Mouse (Mus musculus): Measurements from ENCODE around the gene Syngr2. TPM values are rescaled to one million over a fixed set of nuclear protein-coding genes. Genes with fewer than 3 reads are reported as not detected.
A peak's percentile ranks its signal among the peaks of the same experiment; 100 is the strongest.

The Syngr2 gene
- polyA plus RNA-seq, 1 experiment from 2014 or later, result 65.9 TPM

DNA sequence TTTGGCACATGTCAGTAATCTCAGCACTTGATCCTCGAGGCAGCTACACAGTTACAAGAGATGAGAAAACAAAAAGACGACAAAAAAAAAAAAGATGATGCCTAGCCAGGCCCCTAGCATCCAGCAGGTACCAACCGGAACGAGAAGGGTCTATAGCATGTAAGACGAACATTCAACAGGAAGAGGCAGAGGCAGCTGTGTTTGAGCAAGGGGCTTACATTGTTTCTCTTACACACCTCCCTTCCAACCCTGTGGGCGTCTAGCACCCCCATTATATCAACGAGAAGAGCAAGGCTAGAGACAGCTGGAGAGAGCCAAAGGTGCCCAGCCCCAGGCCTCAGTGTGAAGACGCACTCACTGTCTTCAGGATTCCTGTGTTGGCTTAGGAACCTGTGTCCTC lies 17.4 kb downstream of the Syngr2 start:
- no peak for TF ChIP-seq CTCF (IDR thresholded peaks at IDR 0.05; ENCODE audit: low read depth)
- Histone ChIP-seq H3K27ac (ENCODE audit: low read depth) (peak overlapping the region; percentile 89; the same call in 1 of the 2 replicates), H3K4me2 (peak overlapping the region; percentile 82), H3K27me3 (ENCODE audit: insufficient read depth, low read length) (no peaks in the 10 kb centered on the region), H3K36me3 (ENCODE audit: insufficient read depth) (peaks cover 16% of the 10 kb centered on the region), H3K4me3 (ENCODE audit: low read depth, low read length) (no peak overlapping the region; the same call in 1 of the 2 replicates), H3K9me3 (ENCODE audit: low read depth, low read length) (no peaks in the 10 kb centered on the region), H3K9ac (no peak overlapping the region; the same call in 1 of the 2 replicates), H3K4me1 (ENCODE audit: insufficient read depth) (peaks cover 40% of the 10 kb centered on the region)
- 41% methylated on average over 8 of the region's 8 CpGs for WGBS
- DNase-seq (no peak), ATAC-seq (ENCODE audit: insufficient read depth) (no peak)

DNA sequence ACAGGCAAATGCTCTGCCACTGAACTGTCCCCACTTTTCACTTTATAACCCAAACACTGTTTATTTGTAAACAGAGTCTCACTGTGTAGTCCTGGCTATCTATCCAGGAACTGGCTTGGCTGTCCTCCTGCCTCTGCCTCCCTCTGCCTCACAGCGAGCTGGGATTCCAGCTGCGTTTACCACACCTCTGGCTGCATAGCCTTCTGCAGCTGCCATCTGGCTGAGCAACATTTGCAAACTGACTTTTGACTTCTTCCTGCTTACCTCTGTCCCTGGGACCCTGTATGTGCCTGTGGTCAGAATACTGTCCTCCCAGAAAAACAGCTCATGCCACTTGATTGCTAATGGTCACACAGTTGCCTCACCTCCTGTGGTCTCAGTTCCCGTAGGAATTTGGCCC lies 17.9 kb downstream of the Syngr2 start:
- H3K4me2 ChIP-seq, result no peak overlapping the region
- no peaks in the 10 kb centered on the region for H3K9me3 ChIP-seq (ENCODE audit: low read depth, low read length)
- no peaks in the 10 kb centered on the region for H3K27me3 ChIP-seq (ENCODE audit: insufficient read depth, low read length)
- 36% methylated on average over 3 of the region's 3 CpGs for WGBS
- no peak for TF ChIP-seq CTCF (IDR thresholded peaks at IDR 0.05; ENCODE audit: low read depth)
- H3K9ac ChIP-seq, result no peak overlapping the region
- peaks cover 40% of the 10 kb centered on the region for H3K4me1 ChIP-seq (ENCODE audit: insufficient read depth)
- ATAC-seq (ENCODE audit: insufficient read depth) (no peak), DNase-seq (peak; percentile 27)
- no peak overlapping the region for H3K4me3 ChIP-seq (ENCODE audit: low read depth, low read length)
- H3K27ac ChIP-seq (ENCODE audit: low read depth), result no peak overlapping the region
- H3K36me3 ChIP-seq (ENCODE audit: insufficient read depth), result peaks cover 12% of the 10 kb centered on the region

DNA sequence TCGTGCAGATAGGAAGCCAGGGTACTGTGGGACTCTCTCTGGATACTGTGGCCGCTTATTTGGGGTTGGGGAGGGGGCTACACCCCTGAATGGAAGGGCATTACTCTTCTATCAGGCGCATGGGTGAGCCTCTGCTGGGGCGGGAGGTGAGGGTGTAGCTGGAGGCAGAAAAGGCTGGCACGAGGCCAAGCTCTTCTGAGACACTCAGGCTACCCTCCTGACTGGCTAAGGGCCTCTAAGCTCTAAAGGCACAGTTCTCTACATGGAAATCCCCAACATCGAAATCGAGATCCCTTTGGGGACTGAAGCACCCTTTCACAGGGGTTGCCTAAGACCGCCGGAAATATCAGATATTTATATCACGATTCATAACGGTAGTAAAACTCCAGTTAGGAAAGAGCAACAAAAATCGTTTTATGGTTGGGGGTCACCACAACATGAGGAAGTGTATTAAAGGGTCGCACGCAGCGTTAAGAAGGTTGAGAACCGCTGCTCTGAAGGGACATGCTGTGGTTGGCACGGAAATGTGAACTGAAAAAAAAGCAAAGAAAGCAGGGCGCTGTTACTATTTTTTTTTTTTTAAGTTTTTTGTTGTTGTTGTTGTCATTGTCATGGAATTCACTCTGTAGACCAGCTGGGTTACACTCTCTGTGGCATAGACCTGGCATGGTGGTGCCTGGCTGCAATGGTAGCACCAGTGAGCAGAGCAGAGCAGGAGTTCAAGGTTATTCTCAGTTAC lies 18.9 kb downstream of the Syngr2 start:
- 49% methylated on average over 18 of the region's 18 CpGs for WGBS
- no peaks in the 10 kb centered on the region for H3K9me3 ChIP-seq (ENCODE audit: low read depth, low read length)
- TF ChIP-seq CTCF (IDR thresholded peaks at IDR 0.05; ENCODE audit: low read depth), result no peak
- no peak overlapping the region for H3K4me3 ChIP-seq (ENCODE audit: low read depth, low read length)
- peak overlapping the region; percentile 71; the same call in 1 of the 2 replicates for H3K27ac ChIP-seq (ENCODE audit: low read depth)
- peaks cover 2% of the 10 kb centered on the region for H3K36me3 ChIP-seq (ENCODE audit: insufficient read depth)
- H3K4me2 ChIP-seq, result peak overlapping the region; percentile 13; the same call in 1 of the 2 replicates
- DNase-seq (peak; percentile 83), ATAC-seq (ENCODE audit: insufficient read depth) (no peak)
- H3K9ac ChIP-seq, result no peak overlapping the region
- peaks cover 40% of the 10 kb centered on the region for H3K4me1 ChIP-seq (ENCODE audit: insufficient read depth)
- H3K27me3 ChIP-seq (ENCODE audit: insufficient read depth, low read length), result no peaks in the 10 kb centered on the region

DNA sequence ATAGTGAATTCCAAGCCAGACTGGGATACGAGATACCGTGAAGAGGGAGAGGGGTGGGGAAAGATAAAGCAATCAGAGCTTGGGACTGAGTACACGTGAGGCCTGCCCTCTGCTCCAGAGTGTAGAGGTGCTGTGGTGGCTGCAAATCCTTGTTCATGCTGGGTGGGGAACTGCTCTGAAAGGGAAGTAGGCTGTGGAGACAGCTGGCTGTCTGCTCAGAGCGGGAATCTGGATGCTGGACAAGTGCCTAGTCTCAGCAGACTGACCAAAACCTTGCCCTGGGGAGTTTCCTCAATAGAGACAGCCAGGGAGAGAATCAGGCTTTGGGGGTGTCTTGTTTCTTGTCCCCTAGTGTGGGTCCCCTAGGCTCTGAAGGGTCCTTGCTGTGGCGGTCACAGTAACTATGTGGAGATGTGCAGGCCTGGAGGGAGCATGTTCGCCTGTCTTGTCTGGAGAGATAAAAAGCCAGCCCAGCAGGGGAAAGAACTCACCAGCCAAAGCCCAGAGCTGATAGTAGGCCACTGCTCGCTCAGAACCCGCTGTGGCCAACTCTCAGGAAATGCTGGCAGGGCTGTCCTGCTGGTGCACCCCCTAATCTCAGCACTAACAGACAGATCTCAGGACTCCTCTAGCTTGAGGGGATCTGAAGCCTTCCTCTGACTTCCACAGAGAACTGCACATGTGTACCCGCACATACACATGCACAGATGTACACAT lies 19.6 kb downstream of the Syngr2 start:
- no peak overlapping the region for H3K4me3 ChIP-seq (ENCODE audit: low read depth, low read length)
- H3K27ac ChIP-seq (ENCODE audit: low read depth), result peak overlapping the region; percentile 71
- H3K4me1 ChIP-seq (ENCODE audit: insufficient read depth), result peaks cover 39% of the 10 kb centered on the region
- ATAC-seq (ENCODE audit: insufficient read depth), result no peak
- H3K27me3 ChIP-seq (ENCODE audit: insufficient read depth, low read length), result no peaks in the 10 kb centered on the region
- H3K9ac ChIP-seq, result no peak overlapping the region
- TF ChIP-seq CTCF (IDR thresholded peaks at IDR 0.05; ENCODE audit: low read depth), result no peak
- H3K4me2 ChIP-seq, result no peak overlapping the region
- WGBS, result 31% methylated on average over 9 of the region's 9 CpGs
- no peaks in the 10 kb centered on the region for H3K9me3 ChIP-seq (ENCODE audit: low read depth, low read length)
- no peaks in the 10 kb centered on the region for H3K36me3 ChIP-seq (ENCODE audit: insufficient read depth)
- peak; percentile 73 for DNase-seq

DNA sequence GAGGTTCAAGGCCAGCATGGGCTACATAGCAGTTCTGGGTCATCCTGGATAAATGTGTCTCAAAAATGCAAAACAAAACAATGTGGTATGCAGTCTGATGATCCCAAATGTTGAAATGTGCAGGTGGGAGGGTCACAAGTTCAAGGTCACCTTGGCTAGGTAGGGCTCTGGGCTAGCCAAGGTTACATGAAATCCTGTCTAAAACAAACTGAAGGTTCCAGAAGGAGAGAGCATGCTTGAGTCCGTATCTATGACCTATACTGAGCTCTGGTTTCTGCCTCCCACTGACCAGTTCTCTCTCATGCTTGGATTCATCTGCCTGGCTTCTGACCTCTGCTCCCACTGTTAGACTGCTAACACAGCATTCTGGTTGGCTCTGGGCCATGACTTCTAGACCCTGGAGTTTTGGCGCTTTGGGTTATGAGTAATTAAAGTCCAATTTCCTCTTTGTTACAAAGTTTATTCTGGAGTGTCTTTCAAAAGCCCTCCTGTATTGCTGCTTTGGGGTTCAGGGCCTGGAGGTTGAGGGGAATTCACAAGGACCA lies 20.3 kb downstream of the Syngr2 start:
- no peak for TF ChIP-seq CTCF (IDR thresholded peaks at IDR 0.05; ENCODE audit: low read depth)
- Histone ChIP-seq H3K9me3 (ENCODE audit: low read depth, low read length) (no peaks in the 10 kb centered on the region), H3K4me1 (ENCODE audit: insufficient read depth) (peaks cover 36% of the 10 kb centered on the region), H3K9ac (no peak overlapping the region), H3K27me3 (ENCODE audit: insufficient read depth, low read length) (no peaks in the 10 kb centered on the region), H3K36me3 (ENCODE audit: insufficient read depth) (no peaks in the 10 kb centered on the region), H3K4me3 (ENCODE audit: low read depth, low read length) (no peak overlapping the region), H3K4me2 (no peak overlapping the region), H3K27ac (ENCODE audit: low read depth) (peak overlapping the region; percentile 71)
- ATAC-seq (ENCODE audit: insufficient read depth), result no peak
- WGBS, result 49% methylated on average over 2 of the region's 2 CpGs
- DNase-seq, result peak; percentile 76

GRCm38 (mm10) chr11:117830401-117830800 lies 20.9 kb downstream of the Syngr2 start:
- peak; percentile 86 for DNase-seq
- Histone ChIP-seq H3K36me3 (ENCODE audit: insufficient read depth) (no peaks in the 10 kb centered on the region), H3K4me3 (ENCODE audit: low read depth, low read length) (no peak overlapping the region), H3K4me1 (ENCODE audit: insufficient read depth) (peaks cover 36% of the 10 kb centered on the region), H3K27ac (ENCODE audit: low read depth) (peak overlapping the region; percentile 71), H3K9me3 (ENCODE audit: low read depth, low read length) (no peaks in the 10 kb centered on the region), H3K27me3 (ENCODE audit: insufficient read depth, low read length) (no peaks in the 10 kb centered on the region), H3K9ac (no peak overlapping the region), H3K4me2 (no peak overlapping the region)
- no peak for ATAC-seq (ENCODE audit: insufficient read depth)
- TF ChIP-seq CTCF (IDR thresholded peaks at IDR 0.05; ENCODE audit: low read depth), result no peak
- WGBS, result 52% methylated on average over 9 of the region's 9 CpGs

Measured in lung, embryonic 14.5 days (tissue).